Mouse (Mus musculus) cerebral cortex, adult 2 months (tissue): ENCODE data around the gene Cbr3.

Source experiments
- WGBS: fragments of 180-500 bp; shearing (Covaris S2); methylation state at CpG from one replicate; pipeline ENCODE4 v1.1.7; 2018; 5-methylcytosine and 5-hydroxymethylcytosine counted together

Gene Cbr3

DNA sequence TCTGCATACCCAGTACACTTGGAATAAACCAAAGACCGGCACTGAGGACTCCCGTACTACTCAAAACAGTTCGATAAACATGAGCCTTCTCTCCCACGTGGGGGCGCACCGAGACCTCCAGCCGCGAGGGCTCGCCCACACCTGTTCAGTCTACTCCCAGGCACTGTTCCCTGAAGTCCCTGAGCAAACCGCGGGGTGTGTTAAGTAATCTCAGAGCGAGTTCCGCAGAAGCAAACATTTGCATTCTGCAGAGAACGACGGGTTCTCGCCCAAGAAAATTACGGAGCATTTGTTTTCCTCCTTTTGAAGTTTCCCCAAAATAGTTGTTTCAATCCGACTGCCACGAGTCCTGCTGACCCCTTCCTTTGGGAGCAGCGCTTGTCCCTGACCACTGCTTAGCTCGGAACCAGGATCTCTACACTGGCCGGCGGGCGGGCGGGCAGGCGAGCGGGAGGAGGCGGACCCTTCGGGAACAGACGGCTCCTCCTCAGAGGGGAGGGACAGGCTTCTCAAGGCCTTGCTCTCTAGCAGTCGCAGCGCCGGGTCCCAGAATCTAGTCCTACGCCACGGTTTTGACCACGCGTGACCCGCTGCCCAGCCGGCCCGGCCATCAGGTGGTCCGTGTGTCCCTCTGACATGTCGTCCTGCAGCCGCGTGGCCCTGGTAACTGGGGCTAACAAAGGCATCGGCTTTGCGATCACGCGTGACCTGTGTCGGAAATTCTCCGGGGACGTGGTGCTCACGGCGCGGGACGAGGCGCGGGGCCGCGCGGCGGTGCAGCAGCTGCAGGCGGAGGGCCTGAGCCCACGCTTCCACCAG, at the start of gene Cbr3:
Gene Cbr3 (plus strand): TSS at position 527 of the 819 bp plus-strand sequence.
- WGBS, result under 1% methylated on average over 63 of the region's 63 CpGs

- whole genome bisulfite sequencing, result 55% methylated on average over 4 of the region's 4 CpGs
Observed at GRCm38 (mm10) chr16:93644006-93644405, 39.0 kb upstream of the Cbr3 start.

DNA sequence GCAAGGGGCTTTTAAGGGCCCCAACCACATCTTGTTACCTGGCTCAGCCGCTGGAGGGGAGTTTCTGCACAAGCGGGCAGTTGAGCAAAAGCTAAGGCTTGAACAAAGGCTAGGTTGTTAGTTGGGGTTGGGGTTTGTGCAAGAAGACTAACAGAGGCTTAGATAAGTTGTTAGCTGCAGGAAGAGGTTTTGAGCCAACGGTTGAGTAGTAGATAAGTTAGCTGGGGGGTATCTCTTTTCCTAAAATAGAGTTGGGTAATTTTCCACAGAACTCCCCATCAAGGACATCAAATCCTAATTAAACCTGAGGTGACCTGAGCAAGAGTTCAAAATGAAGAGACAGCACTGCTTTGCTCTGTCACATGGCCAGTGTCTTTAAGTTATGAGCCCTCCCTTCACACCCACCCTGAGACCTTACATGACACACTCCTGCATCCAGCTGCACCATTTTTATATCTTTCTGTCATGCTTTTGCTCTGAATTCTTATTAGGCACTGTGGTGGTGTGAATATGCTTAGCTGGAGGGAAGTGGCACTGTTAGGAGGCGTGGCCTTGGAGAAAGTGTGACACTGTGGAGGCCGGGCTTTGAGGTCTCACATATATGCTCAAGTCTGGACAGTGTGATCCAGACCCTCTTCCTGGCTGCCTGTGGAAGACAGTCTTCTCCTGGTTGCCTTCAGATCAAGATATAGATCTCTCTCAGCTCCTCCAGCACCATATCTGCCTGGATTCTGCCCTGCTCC, 34.4 kb upstream of the Cbr3 start:
- 84% methylated on average over 5 of the region's 5 CpGs for WGBS

GRCm38 (mm10) chr16:93670466-93670865, 12.5 kb upstream of the Cbr3 start:
- WGBS, result 51% methylated on average over 4 of the region's 4 CpGs

- WGBS, result 91% methylated on average over 5 of the region's 5 CpGs
Observed at GRCm38 (mm10) chr16:93671064-93671463, 12.0 kb upstream of the Cbr3 start.

GRCm38 (mm10) chr16:93676376-93676775, 6.6 kb upstream of the Cbr3 start:
- 83% methylated on average over 5 of the region's 5 CpGs for WGBS

DNA sequence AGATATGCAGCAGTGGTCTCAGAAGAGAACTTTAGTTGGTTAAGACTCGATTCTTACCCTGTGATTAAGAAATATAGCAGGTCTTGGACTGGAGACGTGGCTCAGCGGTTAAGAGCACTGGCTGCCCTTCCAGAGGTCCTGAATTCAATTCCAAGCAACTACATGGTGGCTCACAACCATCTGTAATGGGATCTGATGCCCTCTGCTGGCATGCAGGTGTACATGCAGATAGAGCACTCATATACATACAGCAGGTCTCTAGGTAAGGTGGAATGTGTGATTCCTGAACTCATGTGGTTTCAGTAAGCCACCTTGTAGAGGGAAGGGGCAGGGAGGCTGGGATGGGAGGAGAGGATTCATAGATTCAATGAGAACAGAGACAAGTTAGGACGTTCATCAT, 4.8 kb upstream of the Cbr3 start:
- 78% methylated on average over 4 of the region's 4 CpGs for WGBS

DNA sequence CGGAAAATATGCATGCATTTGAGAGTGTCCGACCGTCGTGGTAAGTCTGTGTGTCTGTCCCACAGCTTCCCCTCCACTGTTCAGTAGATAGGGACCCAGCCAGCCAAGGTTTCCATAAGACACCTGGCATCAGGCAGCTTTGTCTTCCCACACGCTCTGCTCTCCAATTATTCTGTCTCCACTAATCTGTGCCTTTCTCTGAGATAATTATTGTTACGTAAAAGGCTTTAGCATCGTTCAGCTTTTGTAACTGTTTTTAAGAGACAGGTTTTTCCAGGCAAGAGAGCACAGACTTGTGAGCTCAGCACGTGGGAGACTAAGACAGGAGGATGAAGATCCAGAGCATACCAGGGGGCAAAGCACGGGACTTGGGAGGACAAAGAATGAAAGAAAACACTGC, 3.9 kb upstream of the Cbr3 start:
- WGBS, result 50% methylated on average over 9 of the region's 9 CpGs

GRCm38 (mm10) chr16:93682156-93682688, 793 bp upstream of the Cbr3 start:
- 37% methylated on average over 13 of the region's 13 CpGs for WGBS

DNA sequence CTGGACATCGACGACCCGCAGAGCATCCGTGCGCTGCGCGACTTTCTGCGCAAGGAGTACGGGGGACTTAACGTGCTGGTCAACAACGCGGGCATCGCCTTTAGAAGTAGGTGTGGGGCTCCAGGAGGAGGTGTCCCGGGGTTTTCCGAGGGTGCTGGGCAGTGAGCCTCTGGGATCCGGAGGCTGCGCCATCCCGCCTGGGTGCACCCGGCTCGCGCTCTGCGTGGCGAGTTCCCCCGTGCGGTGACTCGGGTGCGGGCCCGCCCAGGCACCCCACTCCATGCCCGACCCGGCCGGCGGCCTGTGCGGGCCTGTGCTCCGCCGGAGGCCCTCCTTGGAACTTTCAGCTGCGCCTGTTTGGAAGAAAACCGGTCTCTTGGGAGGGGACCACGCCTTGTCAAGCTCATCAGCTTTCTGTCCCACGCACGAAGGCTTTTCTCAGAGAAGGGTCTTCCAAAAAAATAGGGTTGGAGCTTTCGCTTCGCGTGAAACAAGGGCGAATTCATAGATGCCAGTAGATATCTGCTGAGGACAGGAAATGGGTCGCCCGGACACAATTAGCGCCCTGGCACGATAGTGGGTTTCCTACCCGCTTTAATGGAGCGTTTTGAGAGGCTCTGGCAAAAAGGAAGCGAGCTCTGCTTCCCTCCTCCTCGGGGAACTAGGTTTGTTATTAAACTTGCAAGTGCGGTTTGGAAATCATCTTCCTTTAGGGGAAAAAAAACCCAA, 657 bp downstream of the Cbr3 start:
- WGBS, result 4% methylated on average over 53 of the region's 53 CpGs

GRCm38 (mm10) chr16:93684441-93684840, 1.4 kb downstream of the Cbr3 start:
- 58% methylated on average over 7 of the region's 7 CpGs for WGBS

DNA sequence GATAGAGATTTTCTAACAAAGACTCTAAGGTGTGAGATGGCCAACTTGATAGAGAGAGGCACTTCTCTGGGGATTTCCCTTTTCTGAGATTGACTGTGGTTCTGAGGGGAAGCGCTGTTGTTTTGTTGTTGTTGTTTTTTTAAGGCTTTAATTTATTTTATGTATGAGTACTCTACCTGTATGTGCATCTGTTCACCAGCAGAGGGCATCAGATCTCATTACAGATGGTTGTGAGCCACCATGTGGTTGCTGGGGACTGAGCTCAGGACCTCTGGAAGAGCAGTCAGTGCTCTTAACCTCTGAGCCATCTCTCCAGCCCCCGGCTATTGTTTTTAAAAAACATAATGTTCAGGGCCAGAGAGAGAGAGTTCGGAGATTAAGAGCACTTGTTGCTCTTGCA, 2.8 kb downstream of the Cbr3 start:
- WGBS, result 96% methylated on average over 3 of the region's 3 CpGs

DNA sequence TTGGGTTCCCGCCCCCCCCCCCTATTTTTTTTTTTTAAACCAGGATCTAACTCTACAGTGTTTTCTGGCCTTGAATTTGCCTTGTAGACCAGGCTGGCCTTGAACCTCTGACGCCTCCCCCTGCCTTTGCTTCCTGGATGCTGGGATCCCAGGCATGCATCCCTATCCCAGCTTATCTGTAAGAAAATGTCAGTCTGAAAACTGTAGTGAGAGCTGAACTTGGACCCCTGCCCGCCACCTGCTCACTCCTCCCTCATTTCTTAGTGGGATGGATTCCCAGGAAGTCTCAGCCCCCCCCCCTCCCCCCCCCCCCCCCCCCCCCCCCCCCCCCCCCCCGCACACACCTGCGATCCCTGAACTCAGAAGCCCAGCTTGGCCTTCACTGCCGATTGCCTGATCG, 3.4 kb downstream of the Cbr3 start:
- WGBS, result 68% methylated on average over 5 of the region's 7 CpGs

- WGBS, result 40% methylated on average over 5 of the region's 5 CpGs
Observed at GRCm38 (mm10) chr16:93686945-93687344, 3.9 kb downstream of the Cbr3 start.

- WGBS, result 82% methylated on average over 6 of the region's 6 CpGs
Observed at GRCm38 (mm10) chr16:93691206-93691841, 8.3 kb downstream of the Cbr3 start.

DNA sequence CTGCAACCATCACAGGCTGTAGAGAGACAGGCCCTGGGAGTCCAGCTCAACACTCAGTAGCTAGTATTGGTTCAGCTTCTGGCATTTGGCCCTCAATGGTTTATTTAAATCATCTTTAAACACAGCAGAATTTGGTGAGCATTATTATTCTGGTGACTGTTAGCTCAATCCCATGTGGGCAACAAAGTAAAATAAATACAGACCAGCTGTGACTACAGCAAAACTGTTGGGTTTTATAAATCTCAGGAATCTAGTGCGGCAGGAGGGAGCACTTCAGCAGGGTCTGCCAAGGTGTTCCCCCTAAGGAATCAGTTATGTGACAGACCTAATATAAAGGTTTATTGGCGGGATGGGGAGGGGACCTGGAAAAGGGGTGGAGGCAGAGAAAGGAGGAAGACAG, 9.7 kb downstream of the Cbr3 start:
- 80% methylated on average over 2 of the region's 2 CpGs for WGBS

GRCm38 (mm10) chr16:93707116-93707515, 24.1 kb downstream of the Cbr3 start:
- 93% methylated on average over 7 of the region's 7 CpGs for WGBS

DNA sequence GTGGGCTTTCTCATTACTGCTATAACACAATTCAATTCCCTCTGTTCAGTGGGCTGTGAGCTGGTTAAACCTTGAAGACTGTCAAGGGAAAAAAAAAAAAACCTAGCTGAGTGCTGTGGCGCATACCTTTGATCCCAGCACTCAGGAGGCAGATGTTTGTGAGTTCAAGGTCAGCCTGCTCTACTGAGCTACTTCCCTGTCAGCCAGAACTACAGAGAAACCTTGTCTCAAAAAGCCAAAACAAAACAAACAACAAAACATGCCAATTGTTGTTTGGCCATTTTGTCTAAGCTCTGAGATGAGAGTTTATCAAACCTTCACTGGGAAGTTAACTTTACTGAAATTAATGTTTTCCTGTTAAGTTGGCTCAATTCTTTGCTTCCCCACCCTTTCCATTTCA, 26.2 kb downstream of the Cbr3 start:
- 91% methylated on average over 1 of the region's 1 CpGs for WGBS

- 1% methylated on average over 11 of the region's 11 CpGs for WGBS
Observed at GRCm38 (mm10) chr16:93710924-93711323, 27.9 kb downstream of the Cbr3 start.

DNA sequence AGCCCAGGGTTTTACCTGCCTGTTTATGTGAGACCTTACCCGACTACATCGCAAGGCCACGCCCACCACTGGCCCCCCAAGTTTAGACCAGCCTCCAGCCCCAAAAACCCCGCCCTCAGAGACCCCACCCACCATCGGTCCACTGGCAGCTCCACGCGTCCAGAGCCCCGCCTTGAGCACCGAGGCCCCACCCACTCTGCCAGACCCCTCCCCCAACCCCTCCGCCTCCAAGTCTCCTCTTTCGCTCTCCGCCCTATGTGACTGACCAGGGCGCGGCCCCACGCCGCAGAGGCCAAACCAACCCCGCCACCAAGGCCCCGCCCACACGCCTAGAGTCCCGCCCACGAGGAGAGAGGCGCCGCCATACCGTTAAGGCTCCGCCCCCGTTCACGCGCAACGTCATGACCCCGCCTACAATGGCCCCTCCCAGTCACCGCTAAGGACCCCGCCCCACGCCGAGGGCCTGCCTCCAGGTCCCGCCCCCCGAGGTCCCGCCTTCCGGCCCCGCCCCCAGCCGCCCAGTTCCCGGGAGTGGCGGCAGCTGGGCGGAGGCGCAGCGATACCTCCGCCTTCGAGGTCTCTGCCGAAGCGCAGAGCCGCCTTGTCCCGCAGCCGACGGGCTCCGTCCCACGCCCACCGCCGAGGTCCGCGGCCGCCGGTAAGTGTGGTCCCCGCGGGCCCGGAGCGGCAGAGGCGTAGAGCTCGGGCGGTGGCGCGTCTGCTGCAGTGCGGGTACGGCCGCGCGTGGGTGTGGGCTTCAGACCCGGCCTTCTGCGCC, 28.6 kb downstream of the Cbr3 start, which contains the start of gene Dop1b:
Gene Dop1b (plus strand): TSS at position 494 of the 778 bp plus-strand sequence.
- WGBS, result under 1% methylated on average over 76 of the region's 77 CpGs
